Mouse (Mus musculus) gastrocnemius, adult 2 months (tissue): ENCODE data around the gene Fyn. TPM values are rescaled to one million over a fixed set of nuclear protein-coding genes. Genes with fewer than 3 reads are reported as not detected.

ENCODE experiments used
- DNase-seq: peaks from one replicate; pipeline ENCODE4 v3.0.0; 2022
- H3K27ac ChIP-seq: fragments of 200-600 bp; 2 replicates; pipeline ENCODE4 v1.8.1; 2022; ENCODE audit warnings: mild to moderate bottlenecking
- H3K4me3 ChIP-seq: fragments of 200-600 bp; 2 replicates; pipeline ENCODE4 v1.8.1; 2022; ENCODE audit warnings: mild to moderate bottlenecking, moderate library complexity
- CTCF ChIP-seq: fragments of 200-600 bp; IDR thresholded peaks from 2 replicates; pipeline ENCODE4 v1.8.1; 2022; ENCODE audit warnings: antibody characterized with exemption, mild to moderate bottlenecking, moderate library complexity
- intact Hi-C: fragments of 180-260 bp; cut with DNase I; formaldehyde crosslinking; loops from one replicate; pipeline ENCODE4 v1.15.1; 2025
- total RNA-seq, 2 experiments: library from RNA; stranded (reverse); gene quantifications; 2 replicates each; pipeline ENCODE4 v1.2.3; 2021

The Fyn gene
- total RNA-seq, 2 experiments from 2014 or later, result 7.3 to 12.0 TPM

- Histone ChIP-seq H3K4me3 (no peak overlapping the region), H3K27ac (no peak overlapping the region)
- intact Hi-C loops, result no loop called here
- no peak for DNase-seq
- TF ChIP-seq CTCF, result no peak
Measured at GRCm38 (mm10) chr10:39385259-39385658, 16.6 kb downstream of the Fyn start.

GRCm38 (mm10) chr10:39386203-39386602 lies 17.5 kb downstream of the Fyn start:
- TF ChIP-seq CTCF, result no peak
- Histone ChIP-seq H3K27ac (peak overlapping the region; percentile 57), H3K4me3 (peak overlapping the region; percentile 56)
- intact Hi-C loops, result no loop called here
- DNase-seq, result no peak

GRCm38 (mm10) chr10:39387024-39387423 lies 18.4 kb downstream of the Fyn start:
- intact Hi-C loops, result no loop called here
- H3K27ac ChIP-seq, result no peak overlapping the region; the same call in 1 of the 2 replicates

GRCm38 (mm10) chr10:39387556-39387955 lies 18.9 kb downstream of the Fyn start:
- no peak for DNase-seq
- H3K27ac ChIP-seq, result no peak overlapping the region
- H3K4me3 ChIP-seq, result no peak overlapping the region
- intact Hi-C loops, result no loop called here
- no peak for TF ChIP-seq CTCF

More at GRCm38 (mm10) chr10:39387024-39387423, 18.4 kb downstream of the Fyn start:
- no peak overlapping the region for H3K4me3 ChIP-seq
- no peak for TF ChIP-seq CTCF
- no peak for DNase-seq

GRCm38 (mm10) chr10:39388144-39388543 lies 19.5 kb downstream of the Fyn start:
- Histone ChIP-seq H3K27ac (no peak overlapping the region), H3K4me3 (no peak overlapping the region)
- no peak for TF ChIP-seq CTCF
- no peak for DNase-seq
- intact Hi-C loops, result no loop called here

- Histone ChIP-seq H3K4me3 (no peak overlapping the region), H3K27ac (no peak overlapping the region)
- no peak for TF ChIP-seq CTCF
- DNase-seq, result no peak
- intact Hi-C loops, result no loop called here
Measured at GRCm38 (mm10) chr10:39389451-39389891, 20.8 kb downstream of the Fyn start.

GRCm38 (mm10) chr10:39390541-39390940 lies 21.9 kb downstream of the Fyn start:
- H3K27ac ChIP-seq, result no peak overlapping the region
- DNase-seq, result no peak
- H3K4me3 ChIP-seq, result no peak overlapping the region
- TF ChIP-seq CTCF, result no peak
- intact Hi-C loops, result no loop called here

- intact Hi-C loops, result no loop called here
- no peak for DNase-seq
Measured at GRCm38 (mm10) chr10:39392900-39393483, 24.3 kb downstream of the Fyn start.

GRCm38 (mm10) chr10:39395544-39395943 lies 26.9 kb downstream of the Fyn start:
- no peak for DNase-seq
- Histone ChIP-seq H3K4me3 (no peak overlapping the region), H3K27ac (no peak overlapping the region)
- intact Hi-C loops, result no loop called here
- no peak for TF ChIP-seq CTCF

More at GRCm38 (mm10) chr10:39392900-39393483, 24.3 kb downstream of the Fyn start:
- Histone ChIP-seq H3K27ac (no peak overlapping the region), H3K4me3 (no peak overlapping the region)
- TF ChIP-seq CTCF, result no peak

- intact Hi-C loops, result no loop called here
- no peak for DNase-seq
- no peak for TF ChIP-seq CTCF
- Histone ChIP-seq H3K27ac (no peak overlapping the region), H3K4me3 (no peak overlapping the region)
Measured at GRCm38 (mm10) chr10:39398924-39399323, 30.3 kb downstream of the Fyn start.

GRCm38 (mm10) chr10:39400155-39400554 lies 31.5 kb downstream of the Fyn start:
- H3K27ac ChIP-seq, result no peak overlapping the region
- intact Hi-C loops, result no loop called here
- TF ChIP-seq CTCF, result no peak

GRCm38 (mm10) chr10:39402487-39402886 lies 33.8 kb downstream of the Fyn start:
- no peak for TF ChIP-seq CTCF
- Histone ChIP-seq H3K4me3 (no peak overlapping the region), H3K27ac (0 out of 2 replicates have a peak overlapping the region, but pooled peaks have one; percentile 8)
- intact Hi-C loops, result no loop called here
- DNase-seq, result no peak

More at GRCm38 (mm10) chr10:39400155-39400554, 31.5 kb downstream of the Fyn start:
- H3K4me3 ChIP-seq, result no peak overlapping the region
- no peak for DNase-seq

GRCm38 (mm10) chr10:39403706-39404105 lies 35.1 kb downstream of the Fyn start:
- no peak overlapping the region for H3K4me3 ChIP-seq
- no peak for TF ChIP-seq CTCF
- DNase-seq, result no peak
- intact Hi-C loops, result no loop called here
- H3K27ac ChIP-seq, result no peak overlapping the region

- no peak for TF ChIP-seq CTCF
- no peak for DNase-seq
- Histone ChIP-seq H3K27ac (no peak overlapping the region), H3K4me3 (no peak overlapping the region)
- intact Hi-C loops, result no loop called here
Measured at GRCm38 (mm10) chr10:39404175-39404574, 35.5 kb downstream of the Fyn start.
